Mouse (Mus musculus): ENCODE results near the gene Mmachc.

The Mmachc gene
- long read RNA-seq, experiment 1, transcript Mmachc-201 (4 exons, 2,106 nt), result major isoform, 10 of 11 reads
- long read RNA-seq, experiment 1, partial matches to known transcripts, result 0 of 11 reads
- long read RNA-seq, experiment 1, other reads (novel, unspliced or antisense), result 1 of 11 reads
- long read RNA-seq, experiment 2, transcript Mmachc-201 (4 exons, 2,106 nt), result major isoform, 16 of 17 reads
- long read RNA-seq, experiment 2, partial matches to known transcripts, result 1 of 17 reads
- long read RNA-seq, experiment 2, other reads (novel, unspliced or antisense), result 0 of 17 reads

GRCm38 (mm10) chr4:116708201-116708764 lies at the start of gene Mmachc, which contains the start of gene Ccdc163:
TSS of gene Mmachc (minus strand) at chr4:116708406.
TSS of gene Ccdc163 (plus strand) at chr4:116708509.
- intact Hi-C loops (cut with DNase I), result no loop called here

- intact Hi-C loops (cut with DNase I), result no loop called here
Measured at GRCm38 (mm10) chr4:116749750-116750149, 41.5 kb upstream of the Mmachc start.

GRCm38 (mm10) chr4:116738972-116739751 lies 31.0 kb upstream of the Mmachc start:
- intact Hi-C loops (cut with DNase I), result no loop called here

- intact Hi-C loops (cut with DNase I), result no loop called here
Measured at GRCm38 (mm10) chr4:116734996-116735395, 26.8 kb upstream of the Mmachc start.

GRCm38 (mm10) chr4:116732355-116732754 lies 24.1 kb upstream of the Mmachc start:
- intact Hi-C loops (cut with DNase I), result no loop called here

- intact Hi-C loops (cut with DNase I), result no loop called here
Measured at GRCm38 (mm10) chr4:116731077-116731476, 22.9 kb upstream of the Mmachc start.

GRCm38 (mm10) chr4:116729532-116729931 lies 21.3 kb upstream of the Mmachc start:
- intact Hi-C loops (cut with DNase I), result no loop called here

GRCm38 (mm10) chr4:116727401-116727800 lies 19.2 kb upstream of the Mmachc start:
- intact Hi-C loops (cut with DNase I), result no loop called here

- intact Hi-C loops (cut with DNase I), result no loop called here
Measured at GRCm38 (mm10) chr4:116725444-116725843, 17.2 kb upstream of the Mmachc start.

- intact Hi-C loops (cut with DNase I), result no loop called here
Measured at GRCm38 (mm10) chr4:116722230-116722629, 14.0 kb upstream of the Mmachc start.

GRCm38 (mm10) chr4:116721098-116721628 lies 13.0 kb upstream of the Mmachc start:
- intact Hi-C loops (cut with DNase I), result no loop called here

GRCm38 (mm10) chr4:116720343-116721097 lies 12.3 kb upstream of the Mmachc start, which contains the start of gene Tesk2:
TSS of gene Tesk2 (plus strand) at chr4:116720948.
- intact Hi-C loops (cut with DNase I), result no loop called here

- intact Hi-C loops (cut with DNase I), result loop anchor here (1.0 kb wide), 1 partner anchor 70 kb away; no protein-coding TSS in a partner anchor
Measured at GRCm38 (mm10) chr4:116719396-116719795, 11.2 kb upstream of the Mmachc start.

GRCm38 (mm10) chr4:116712536-116712935 lies 4.3 kb upstream of the Mmachc start:
- intact Hi-C loops (cut with DNase I), result no loop called here

- intact Hi-C loops (cut with DNase I), result no loop called here
Measured at GRCm38 (mm10) chr4:116710154-116710553, 1.9 kb upstream of the Mmachc start.

GRCm38 (mm10) chr4:116708791-116709390 lies 685 bp upstream of the Mmachc start:
- intact Hi-C loops (cut with DNase I), result no loop called here

- intact Hi-C loops (cut with DNase I), result no loop called here
Measured at GRCm38 (mm10) chr4:116707666-116708065, 540 bp downstream of the Mmachc start.

GRCm38 (mm10) chr4:116703804-116704203 lies 4.4 kb downstream of the Mmachc start:
- intact Hi-C loops (cut with DNase I), result no loop called here

GRCm38 (mm10) chr4:116700964-116701363 lies 7.2 kb downstream of the Mmachc start:
- intact Hi-C loops (cut with DNase I), result no loop called here

- intact Hi-C loops (cut with DNase I), result no loop called here
Measured at GRCm38 (mm10) chr4:116698693-116699342, 9.4 kb downstream of the Mmachc start.

Data from adrenal gland (tissue).